ENCODE assay signal across 18 mouse cellular contexts in genomic region chr5:64267279-64267678, GRCm38 (mm10).
"Had no signal": no experiment of that assay in that cellular context is flagged by ENCODE, and none has a peak within 500 bp of the region (broad histone marks: within the 10 kb centered on the region; RNA-seq: fewer than 3 reads in every experiment).

No protein-coding gene starts in this region.

- H3K27me3 ChIP-seq: liver, embryonic 13.5 days; midbrain, embryonic 12.5 days; midbrain, embryonic 15.5 days; neural tube, embryonic 12.5 days; neural tube, embryonic 15.5 days; stomach, embryonic 15.5 days had no signal

- H3K9me3 ChIP-seq: liver, embryonic 13.5 days; midbrain, embryonic 12.5 days; midbrain, embryonic 15.5 days; neural tube, embryonic 12.5 days; neural tube, embryonic 15.5 days; stomach, embryonic 15.5 days had no signal

- H3K4me2 ChIP-seq: liver, embryonic 13.5 days; midbrain, embryonic 12.5 days; midbrain, embryonic 15.5 days; neural tube, embryonic 12.5 days; neural tube, embryonic 15.5 days; stomach, embryonic 15.5 days had no signal

- H3K36me3 ChIP-seq: midbrain, embryonic 15.5 days had no signal

- H3K4me3 ChIP-seq: layer of hippocampus, adult 2 months; liver, embryonic 13.5 days; midbrain, embryonic 12.5 days; midbrain, embryonic 15.5 days; neural tube, embryonic 12.5 days; neural tube, embryonic 15.5 days; stomach, embryonic 15.5 days had no signal

- H3K9ac ChIP-seq: liver, embryonic 13.5 days; midbrain, embryonic 12.5 days; midbrain, embryonic 15.5 days; neural tube, embryonic 12.5 days; neural tube, embryonic 15.5 days; stomach, embryonic 15.5 days had no signal

- ATAC-seq: inflammation-experienced regulatory T-cells, adult 6 months; midbrain, embryonic 15.5 days had no signal

- DNase-seq: kidney, adult 18-20 months; kidney, postnatal 25 days; layer of hippocampus, adult 9-11 months; liver, embryonic 13.5 days; lung, adult 2 months; lung, postnatal 14 days; lung, postnatal 4 days; right cerebral cortex, adult 18-20 months; right cerebral cortex, postnatal 14 days; right cerebral cortex, postnatal 4 days; thymus, postnatal 25 days had no signal

- H3K27ac ChIP-seq: layer of hippocampus, adult 2 months; liver, embryonic 13.5 days; midbrain, embryonic 12.5 days; midbrain, embryonic 15.5 days; neural tube, embryonic 12.5 days; neural tube, embryonic 15.5 days; stomach, embryonic 15.5 days had no signal
